Mouse (Mus musculus): Measurements from ENCODE around the gene D430042O09Rik.

GRCm38 (mm10) chr7:125873971-125874495, 166.3 kb downstream of the D430042O09Rik start:
- TF ChIP-seq POLR2A (IDR thresholded peaks at IDR 0.05; ENCODE audit: borderline replicate concordance, low read depth, low read length) (no peak), CTCF (IDR thresholded peaks at IDR 0.05; ENCODE audit: low read depth, low read length) (no peak)
